Mouse (Mus musculus): Measurements from ENCODE around the gene Cbfb. TPM values are rescaled to one million over a fixed set of nuclear protein-coding genes. Genes with fewer than 3 reads are reported as not detected.

Cbfb gene
- total and polyA plus RNA-seq, 2 experiments: 2.8 to 15.7 TPM

- peaks cover 38% of the 10 kb centered on the region for H3K36me3 ChIP-seq (ENCODE audit: control insufficient read depth, insufficient read depth, low read length)
- no peaks in the 10 kb centered on the region for H3K79me2 ChIP-seq (ENCODE audit: control insufficient read depth, insufficient read depth, low read length)
- peaks cover 3% of the 10 kb centered on the region; the same call in 1 of the 2 replicates for H3K4me1 ChIP-seq (ENCODE audit: control insufficient read depth, insufficient read depth, low read length)
- no peak overlapping the region for H3K9ac ChIP-seq (ENCODE audit: low read depth, low read length)
- WGBS: 65% methylated on average over 20 of the region's 20 CpGs
- DNase-seq (ENCODE audit: extremely low read depth, low read depth, low spot score): no peak
- no peaks in the 10 kb centered on the region for H3K27me3 ChIP-seq (ENCODE audit: control insufficient read depth, insufficient read depth, low read length)
- H3K4me3 ChIP-seq (ENCODE audit: insufficient read depth, low read depth, low read length): no peak overlapping the region
- H3K27ac ChIP-seq (replicated peaks; ENCODE audit: insufficient read depth, low read depth, low read length): no peak overlapping the region
- TF ChIP-seq POLR2A (IDR thresholded peaks at IDR 0.05; ENCODE audit: extremely low read depth, insufficient read depth, low read length) (no peak), CTCF (IDR thresholded peaks at IDR 0.05; ENCODE audit: low read depth, low read length) (no peak)
These were observed 83.3 kb downstream of the Cbfb start for GRCm38 (mm10) chr8:105253766-105254151.

GRCm38 (mm10) chr8:105254152-105254965 lies 83.9 kb downstream of the Cbfb start:
- WGBS: 15% methylated on average over 74 of the region's 74 CpGs
- Histone ChIP-seq H3K27me3 (ENCODE audit: control insufficient read depth, insufficient read depth, low read length) (no peaks in the 10 kb centered on the region), H3K9ac (ENCODE audit: low read depth, low read length) (peak overlapping the region; percentile 50), H3K36me3 (ENCODE audit: control insufficient read depth, insufficient read depth, low read length) (peaks cover 33% of the 10 kb centered on the region), H3K4me1 (ENCODE audit: control insufficient read depth, insufficient read depth, low read length) (peaks cover 4% of the 10 kb centered on the region; the same call in 1 of the 2 replicates), H3K79me2 (ENCODE audit: control insufficient read depth, insufficient read depth, low read length) (no peaks in the 10 kb centered on the region), H3K4me3 (ENCODE audit: insufficient read depth, low read depth, low read length) (peak overlapping the region; percentile 68), H3K27ac (replicated peaks; ENCODE audit: insufficient read depth, low read depth, low read length) (peak overlapping the region; percentile 13; the same call in 1 of the 2 replicates)
- TF ChIP-seq POLR2A (IDR thresholded peaks at IDR 0.05; ENCODE audit: extremely low read depth, insufficient read depth, low read length) (0 out of 2 replicates have a peak, but pooled peaks have one; percentile 20), CTCF (IDR thresholded peaks at IDR 0.05; ENCODE audit: low read depth, low read length) (peak; percentile 83)
- peak; percentile 39 for DNase-seq (ENCODE audit: extremely low read depth, low read depth, low spot score)

- TF ChIP-seq CTCF (IDR thresholded peaks at IDR 0.05; ENCODE audit: low read depth, low read length): no peak
- no peak for TF ChIP-seq POLR2A (IDR thresholded peaks at IDR 0.05; ENCODE audit: extremely low read depth, insufficient read depth, low read length)
- no peak for DNase-seq (ENCODE audit: extremely low read depth, low read depth, low spot score)
- Histone ChIP-seq H3K27me3 (ENCODE audit: control insufficient read depth, insufficient read depth, low read length) (no peaks in the 10 kb centered on the region), H3K27ac (replicated peaks; ENCODE audit: insufficient read depth, low read depth, low read length) (peak within 1 kb of the TSS; percentile 13; the same call in 1 of the 2 replicates), H3K9ac (ENCODE audit: low read depth, low read length) (peak within 1 kb of the TSS; percentile 50), H3K36me3 (ENCODE audit: control insufficient read depth, insufficient read depth, low read length) (peaks cover 27% of the 10 kb centered on the region), H3K4me3 (ENCODE audit: insufficient read depth, low read depth, low read length) (peak within 1 kb of the TSS; percentile 68), H3K4me1 (ENCODE audit: control insufficient read depth, insufficient read depth, low read length) (peaks cover 6% of the 10 kb centered on the region; the same call in 1 of the 2 replicates), H3K79me2 (ENCODE audit: control insufficient read depth, insufficient read depth, low read length) (no peaks in the 10 kb centered on the region)
- 42% methylated on average over 14 of the region's 14 CpGs for WGBS
These were observed 84.5 kb downstream of the Cbfb start, which contains the start of gene B3gnt9 for GRCm38 (mm10) chr8:105254966-105255350. Gene B3gnt9 (minus strand): TSS chr8:105255153.

GRCm38 (mm10) chr8:105257318-105258114 lies 87.0 kb downstream of the Cbfb start:
- no peaks in the 10 kb centered on the region for H3K27me3 ChIP-seq (ENCODE audit: control insufficient read depth, insufficient read depth, low read length)
- peaks cover 6% of the 10 kb centered on the region; the same call in 1 of the 2 replicates for H3K4me1 ChIP-seq (ENCODE audit: control insufficient read depth, insufficient read depth, low read length)
- TF ChIP-seq POLR2A (IDR thresholded peaks at IDR 0.05; ENCODE audit: extremely low read depth, insufficient read depth, low read length) (no peak), CTCF (IDR thresholded peaks at IDR 0.05; ENCODE audit: low read depth, low read length) (no peak)
- 80% methylated on average over 7 of the region's 7 CpGs for WGBS
- peaks cover 6% of the 10 kb centered on the region for H3K36me3 ChIP-seq (ENCODE audit: control insufficient read depth, insufficient read depth, low read length)
- no peak overlapping the region for H3K27ac ChIP-seq (replicated peaks; ENCODE audit: insufficient read depth, low read depth, low read length)
- H3K4me3 ChIP-seq (ENCODE audit: insufficient read depth, low read depth, low read length): no peak overlapping the region
- no peaks in the 10 kb centered on the region for H3K79me2 ChIP-seq (ENCODE audit: control insufficient read depth, insufficient read depth, low read length)
- no peak for DNase-seq (ENCODE audit: extremely low read depth, low read depth, low spot score)
- no peak overlapping the region for H3K9ac ChIP-seq (ENCODE audit: low read depth, low read length)

GRCm38 (mm10) chr8:105258911-105259720 lies 88.6 kb downstream of the Cbfb start:
- Histone ChIP-seq H3K27ac (replicated peaks; ENCODE audit: insufficient read depth, low read depth, low read length) (no peak overlapping the region), H3K9ac (ENCODE audit: low read depth, low read length) (no peak overlapping the region), H3K4me3 (ENCODE audit: insufficient read depth, low read depth, low read length) (peak overlapping the region; percentile 12; the same call in 1 of the 2 replicates), H3K79me2 (ENCODE audit: control insufficient read depth, insufficient read depth, low read length) (peaks cover 4% of the 10 kb centered on the region; the same call in 1 of the 2 replicates), H3K27me3 (ENCODE audit: control insufficient read depth, insufficient read depth, low read length) (no peaks in the 10 kb centered on the region), H3K4me1 (ENCODE audit: control insufficient read depth, insufficient read depth, low read length) (peaks cover 4% of the 10 kb centered on the region; the same call in 1 of the 2 replicates), H3K36me3 (ENCODE audit: control insufficient read depth, insufficient read depth, low read length) (no peaks in the 10 kb centered on the region)
- no peak for DNase-seq (ENCODE audit: extremely low read depth, low read depth, low spot score)
- TF ChIP-seq POLR2A (IDR thresholded peaks at IDR 0.05; ENCODE audit: extremely low read depth, insufficient read depth, low read length): no peak
- TF ChIP-seq CTCF (IDR thresholded peaks at IDR 0.05; ENCODE audit: low read depth, low read length): no peak
- WGBS: 41% methylated on average over 55 of the region's 55 CpGs

Measured in liver, adult 2 months (tissue).